Mouse (Mus musculus) bone marrow macrophage, adult 2 months (primary cell): ENCODE results near the gene Rngtt.

Experiments used
- CTCF ChIP-seq: IDR thresholded peaks from 2 replicates; pipeline ENCODE4 v1.5.1; 2012; ENCODE audit warnings: low read depth, mild to moderate bottlenecking, low read length, moderate library complexity
- POLR2A ChIP-seq: IDR thresholded peaks from 2 replicates; pipeline ENCODE4 v1.6.1; 2012; ENCODE audit warnings: mild to moderate bottlenecking, low read depth, low read length, borderline replicate concordance

DNA sequence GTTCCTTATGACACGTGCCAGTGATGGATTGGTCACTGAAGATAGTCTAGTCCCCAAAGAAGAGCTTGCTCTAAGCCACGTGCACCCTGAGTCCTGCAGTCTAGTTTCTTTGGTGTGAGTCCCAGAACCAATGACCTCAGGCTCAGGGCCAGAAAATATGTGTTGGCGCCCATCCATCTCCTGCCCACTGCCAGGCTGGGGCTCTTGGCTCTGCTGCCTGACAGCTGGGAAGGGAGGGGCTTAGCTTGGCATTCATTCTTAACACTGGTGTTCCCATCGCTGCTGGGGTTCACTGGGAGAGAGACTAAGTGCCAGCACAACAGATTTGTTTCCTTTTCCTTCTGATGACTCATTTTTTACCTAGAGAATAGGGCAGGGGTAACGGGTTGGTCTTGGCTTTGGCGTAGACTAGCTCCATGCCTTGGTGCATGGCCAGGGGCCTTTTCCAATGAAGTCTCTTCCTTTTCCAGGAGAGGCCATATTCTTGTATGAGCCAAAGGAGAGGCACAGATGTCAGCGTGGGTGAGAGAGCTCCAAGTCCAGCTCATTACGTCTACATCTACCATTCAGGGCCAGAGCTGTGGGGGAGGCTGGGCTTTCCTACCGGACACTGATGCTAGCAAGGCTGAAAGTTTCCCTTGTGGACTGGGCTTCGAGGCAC is 214.5 kb downstream of the Rngtt start:
- no peak for TF ChIP-seq CTCF
- no peak for TF ChIP-seq POLR2A
